Mouse (Mus musculus): Measurements from ENCODE around the gene Fam92b. TPM values are rescaled to one million over a fixed set of nuclear protein-coding genes. Genes with fewer than 3 reads are reported as not detected.
A peak's percentile ranks its signal among the peaks of the same experiment; 100 is the strongest.

Gene Fam92b
- polyA plus RNA-seq, 1 experiment, result 0.69 TPM

DNA sequence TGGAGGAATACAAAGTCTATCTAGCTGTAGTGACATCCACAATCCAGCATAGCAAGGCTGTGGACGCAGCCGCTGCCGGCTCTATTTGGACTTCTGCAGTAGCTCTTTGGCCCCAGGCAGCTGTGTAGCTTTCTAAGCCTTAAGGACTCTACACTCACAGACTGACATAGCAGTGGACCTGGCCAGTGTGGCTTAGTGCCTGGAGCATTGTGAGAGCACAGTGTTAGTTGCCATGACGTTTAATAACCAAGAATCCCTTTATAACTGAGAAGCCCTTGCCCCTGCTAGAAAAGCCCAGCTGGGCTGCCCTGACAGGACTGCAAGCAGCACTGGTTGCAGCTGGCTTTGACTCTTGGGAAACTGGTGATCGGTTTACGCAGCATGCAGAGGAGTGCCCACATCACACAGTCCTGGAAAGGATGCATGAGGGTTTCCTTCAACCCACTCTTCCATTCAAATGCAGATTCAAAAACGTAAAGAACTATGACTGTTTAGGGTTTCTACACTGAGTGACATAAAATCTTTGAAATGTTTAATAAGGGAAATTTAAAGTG lies 52.4 kb downstream of the Fam92b start:
- Histone ChIP-seq H3K4me1 (ENCODE audit: control insufficient read depth, insufficient read depth, low read length) (peaks cover 19% of the 10 kb centered on the region), H3K27ac (ENCODE audit: insufficient read depth, low read length) (no peak overlapping the region), H3K4me3 (ENCODE audit: insufficient read depth, low read length) (no peak overlapping the region)
- no peak for TF ChIP-seq POLR2A (IDR thresholded peaks at IDR 0.05; ENCODE audit: extremely low read depth, insufficient read depth, low read length)
- no peak for TF ChIP-seq CTCF (IDR thresholded peaks at IDR 0.05; ENCODE audit: extremely low read depth, insufficient read depth, low read length)

GRCm38 (mm10) chr8:120124261-120124660 lies 53.0 kb downstream of the Fam92b start:
- Histone ChIP-seq H3K4me1 (ENCODE audit: control insufficient read depth, insufficient read depth, low read length) (peaks cover 19% of the 10 kb centered on the region), H3K27ac (ENCODE audit: insufficient read depth, low read length) (no peak overlapping the region), H3K4me3 (ENCODE audit: insufficient read depth, low read length) (no peak overlapping the region)
- TF ChIP-seq POLR2A (IDR thresholded peaks at IDR 0.05; ENCODE audit: extremely low read depth, insufficient read depth, low read length) (no peak), CTCF (IDR thresholded peaks at IDR 0.05; ENCODE audit: extremely low read depth, insufficient read depth, low read length) (no peak)

DNA sequence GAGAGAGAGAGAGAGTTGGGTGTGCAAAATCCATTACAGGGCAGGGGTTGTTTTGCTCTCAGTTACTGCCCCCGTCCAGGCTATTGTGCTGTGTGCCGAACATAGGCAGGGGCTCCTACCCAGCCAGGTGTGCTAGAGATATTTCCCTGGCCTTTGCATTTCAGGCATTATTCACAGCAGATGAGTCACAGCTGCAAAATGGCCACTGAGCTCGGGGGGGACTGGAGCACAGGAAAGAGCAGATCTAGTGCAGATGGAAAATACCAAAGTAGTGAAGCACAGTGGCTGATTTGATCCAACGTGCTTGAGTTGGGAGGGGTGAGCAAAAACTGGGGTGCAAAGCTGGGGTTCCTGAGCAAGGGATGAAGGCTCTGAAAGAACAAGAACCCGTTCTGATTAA lies 56.3 kb downstream of the Fam92b start:
- no peak overlapping the region for H3K4me3 ChIP-seq (ENCODE audit: insufficient read depth, low read length)
- H3K27ac ChIP-seq (ENCODE audit: insufficient read depth, low read length), result no peak overlapping the region
- TF ChIP-seq CTCF (IDR thresholded peaks at IDR 0.05; ENCODE audit: extremely low read depth, insufficient read depth, low read length), result no peak
- TF ChIP-seq POLR2A (IDR thresholded peaks at IDR 0.05; ENCODE audit: extremely low read depth, insufficient read depth, low read length), result no peak
- H3K4me1 ChIP-seq (ENCODE audit: control insufficient read depth, insufficient read depth, low read length), result peaks cover 23% of the 10 kb centered on the region

GRCm38 (mm10) chr8:120119931-120120330 lies 57.3 kb downstream of the Fam92b start:
- peaks cover 23% of the 10 kb centered on the region for H3K4me1 ChIP-seq (ENCODE audit: control insufficient read depth, insufficient read depth, low read length)
- TF ChIP-seq POLR2A (IDR thresholded peaks at IDR 0.05; ENCODE audit: extremely low read depth, insufficient read depth, low read length) (no peak), CTCF (IDR thresholded peaks at IDR 0.05; ENCODE audit: extremely low read depth, insufficient read depth, low read length) (no peak)
- H3K27ac ChIP-seq (ENCODE audit: insufficient read depth, low read length), result peak overlapping the region; percentile 34; the same call in 1 of the 2 replicates
- H3K4me3 ChIP-seq (ENCODE audit: insufficient read depth, low read length), result no peak overlapping the region

DNA sequence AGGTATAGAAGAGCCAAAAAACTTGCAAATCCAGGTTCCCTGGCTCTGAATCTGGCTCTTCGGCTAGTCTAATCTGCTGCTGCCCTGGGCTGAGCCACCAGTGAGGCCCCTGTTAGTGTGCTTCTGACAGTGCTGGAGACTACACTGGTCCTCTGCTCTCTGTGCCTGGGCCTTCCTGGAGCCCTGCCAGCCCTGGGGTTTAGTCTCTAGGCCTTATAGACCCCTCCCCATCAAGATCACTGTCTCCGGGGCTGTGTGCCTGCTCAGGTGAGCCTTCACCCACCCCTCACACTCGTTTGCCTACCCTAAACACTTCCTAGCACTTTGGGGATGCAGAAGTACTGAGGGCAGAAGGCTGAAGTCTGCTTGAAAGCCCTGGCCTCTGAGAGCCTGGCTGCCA lies 57.8 kb downstream of the Fam92b start:
- peak overlapping the region; percentile 34; the same call in 1 of the 2 replicates for H3K27ac ChIP-seq (ENCODE audit: insufficient read depth, low read length)
- no peak overlapping the region for H3K4me3 ChIP-seq (ENCODE audit: insufficient read depth, low read length)

GRCm38 (mm10) chr8:120118847-120119246 lies 58.4 kb downstream of the Fam92b start:
- peaks cover 16% of the 10 kb centered on the region for H3K4me1 ChIP-seq (ENCODE audit: control insufficient read depth, insufficient read depth, low read length)
- TF ChIP-seq CTCF (IDR thresholded peaks at IDR 0.05; ENCODE audit: extremely low read depth, insufficient read depth, low read length) (no peak), POLR2A (IDR thresholded peaks at IDR 0.05; ENCODE audit: extremely low read depth, insufficient read depth, low read length) (no peak)

More for the DNA sequence above, 57.8 kb downstream of the Fam92b start:
- peaks cover 20% of the 10 kb centered on the region for H3K4me1 ChIP-seq (ENCODE audit: control insufficient read depth, insufficient read depth, low read length)
- TF ChIP-seq CTCF (IDR thresholded peaks at IDR 0.05; ENCODE audit: extremely low read depth, insufficient read depth, low read length) (no peak), POLR2A (IDR thresholded peaks at IDR 0.05; ENCODE audit: extremely low read depth, insufficient read depth, low read length) (no peak)

DNA sequence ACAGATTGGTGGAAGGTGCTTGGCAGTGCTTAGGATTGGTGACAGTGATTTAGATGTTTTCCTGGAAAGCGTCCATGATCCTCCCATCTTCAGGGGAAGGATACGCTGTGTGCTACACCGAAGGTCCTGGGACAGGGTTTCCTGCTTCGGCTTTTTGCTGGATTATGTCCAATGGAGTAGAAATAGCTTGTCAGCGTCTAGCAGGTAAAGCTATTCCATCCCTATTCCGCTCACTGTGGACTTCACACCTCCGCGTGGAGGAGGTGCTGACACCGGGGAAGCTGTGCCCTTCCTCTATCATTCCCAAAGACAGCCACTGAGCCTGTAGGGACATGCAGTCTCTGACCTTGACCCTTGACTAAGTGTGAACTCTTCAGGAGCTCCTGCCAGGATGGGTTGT lies 59.1 kb downstream of the Fam92b start:
- Histone ChIP-seq H3K27ac (ENCODE audit: insufficient read depth, low read length) (no peak overlapping the region), H3K4me3 (ENCODE audit: insufficient read depth, low read length) (no peak overlapping the region), H3K4me1 (ENCODE audit: control insufficient read depth, insufficient read depth, low read length) (peaks cover 16% of the 10 kb centered on the region)
- TF ChIP-seq POLR2A (IDR thresholded peaks at IDR 0.05; ENCODE audit: extremely low read depth, insufficient read depth, low read length), result no peak
- TF ChIP-seq CTCF (IDR thresholded peaks at IDR 0.05; ENCODE audit: extremely low read depth, insufficient read depth, low read length), result no peak

More at GRCm38 (mm10) chr8:120118847-120119246, 58.4 kb downstream of the Fam92b start:
- no peak overlapping the region for H3K4me3 ChIP-seq (ENCODE audit: insufficient read depth, low read length)
- H3K27ac ChIP-seq (ENCODE audit: insufficient read depth, low read length), result no peak overlapping the region

DNA sequence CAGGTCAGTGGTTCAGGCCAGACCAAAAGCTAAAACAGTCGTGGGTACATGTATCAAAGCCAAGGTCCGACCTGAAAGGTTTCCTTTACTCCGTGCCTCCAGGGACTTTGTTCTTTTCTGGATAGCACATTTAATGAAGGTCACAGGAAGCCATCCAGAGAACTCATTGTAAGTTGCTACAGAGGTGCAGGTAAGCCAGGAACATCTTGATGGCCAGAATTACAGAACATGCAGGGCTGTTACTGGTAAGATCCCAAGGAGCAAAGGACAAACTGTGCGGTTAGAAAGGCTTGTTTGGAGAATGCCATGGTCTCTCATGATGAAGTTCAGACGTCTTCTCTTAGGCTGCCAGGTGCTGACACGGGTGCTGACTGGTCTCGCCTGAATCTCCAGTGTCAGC lies 60.7 kb downstream of the Fam92b start:
- no peak overlapping the region for H3K27ac ChIP-seq (ENCODE audit: insufficient read depth, low read length)
- no peak for TF ChIP-seq POLR2A (IDR thresholded peaks at IDR 0.05; ENCODE audit: extremely low read depth, insufficient read depth, low read length)
- no peak for TF ChIP-seq CTCF (IDR thresholded peaks at IDR 0.05; ENCODE audit: extremely low read depth, insufficient read depth, low read length)
- H3K4me1 ChIP-seq (ENCODE audit: control insufficient read depth, insufficient read depth, low read length), result peaks cover 16% of the 10 kb centered on the region

More for the DNA sequence above, 60.7 kb downstream of the Fam92b start:
- no peak overlapping the region for H3K4me3 ChIP-seq (ENCODE audit: insufficient read depth, low read length)

Other genes with a start within 250 kb of the Fam92b start
- 2.1 TPM in 2 replicates for gene Crispld2, start 185.0 kb downstream of the Fam92b start, polyA plus RNA-seq (2012; rRNA removed)
- 35.5 and 36.6 TPM in 2 replicates for gene Zdhhc7, start 76.0 kb downstream of the Fam92b start, polyA plus RNA-seq (2012; rRNA removed)
- 144 and 149 TPM in 2 replicates for gene 6430548M08Rik, start 63.3 kb downstream of the Fam92b start, polyA plus RNA-seq (2012; rRNA removed)
- gene Gse1, start 51.0 kb upstream of the Fam92b start, polyA plus RNA-seq (2012; rRNA removed), result 41.0 and 46.8 TPM in 2 replicates